Mouse (Mus musculus) intestine, embryonic 15.5 days (tissue): Measurements from ENCODE around the gene A330070K13Rik. TPM values are rescaled to one million over a fixed set of nuclear protein-coding genes. Genes with fewer than 3 reads are reported as not detected.

Source experiments
- ATAC-seq: fragments of 200-750 bp; cut with Nextera tagmentation; 2 replicates; pipeline ENCODE4 v1.8.0; 2017; ENCODE audit warnings: moderate TSS enrichment, moderate library complexity
- H3K27ac ChIP-seq: fragments of 300-500 bp; sonication (generic); 2 replicates; pipeline ENCODE4 v1.5.1; 2015; ENCODE audit warnings: mild to moderate bottlenecking, inconsistent platforms
- H3K27me3 ChIP-seq: fragments of 300-500 bp; sonication (generic); replicated peaks from 2 replicates; pipeline ENCODE4 v1.6.1; 2015; ENCODE audit warnings: inconsistent platforms
- H3K36me3 ChIP-seq: fragments of 300-500 bp; sonication (generic); 2 replicates; pipeline ENCODE4 v1.6.1; 2015; ENCODE audit warnings: inconsistent platforms
- H3K4me1 ChIP-seq: fragments of 300-500 bp; sonication (generic); replicated peaks from 2 replicates; pipeline ENCODE4 v1.6.1; 2015; ENCODE audit warnings: inconsistent platforms
- H3K4me2 ChIP-seq: fragments of 300-500 bp; sonication (generic); replicated peaks from 2 replicates; pipeline ENCODE4 v1.6.1; 2015; ENCODE audit warnings: mild to moderate bottlenecking, inconsistent platforms
- H3K4me3 ChIP-seq: fragments of 300-500 bp; sonication (generic); replicated peaks from 2 replicates; pipeline ENCODE4 v1.5.1; 2015; ENCODE audit warnings: inconsistent platforms
- H3K9ac ChIP-seq: fragments of 300-500 bp; sonication (generic); 2 replicates; pipeline ENCODE4 v1.6.1; 2015; ENCODE audit warnings: inconsistent platforms
- H3K9me3 ChIP-seq: fragments of 300-500 bp; sonication (generic); 2 replicates; pipeline ENCODE4 v1.6.1; 2016; ENCODE audit warnings: inconsistent platforms
- WGBS: fragments of 180-500 bp; shearing (Covaris S2); methylation state at CpG from one replicate; pipeline ENCODE4 v1.1.7; 2015; 5-methylcytosine and 5-hydroxymethylcytosine counted together
- polyA plus RNA-seq: library from polyadenylated mRNA; unstranded; fragments of >200 nt; fragmentation: Nextera tagmentation; extraction: Ambion mirVana; gene quantifications from 2 replicates; pipeline ENCODE4 v1.2.1, GENCODE M21; 2015

A330070K13Rik gene
- polyA plus RNA-seq, 1 experiment from 2014 or later = not detected

- no peak overlapping the region for H3K4me3 ChIP-seq
- H3K27me3 ChIP-seq = no peaks in the 10 kb centered on the region
- no peaks in the 10 kb centered on the region for H3K4me1 ChIP-seq
- ATAC-seq = no peak
- no peak overlapping the region for H3K27ac ChIP-seq
- no peak overlapping the region for H3K9ac ChIP-seq
- H3K9me3 ChIP-seq = no peaks in the 10 kb centered on the region
- no peak overlapping the region for H3K4me2 ChIP-seq
- WGBS = 25% methylated on average over 3 of the region's 3 CpGs
- no peaks in the 10 kb centered on the region for H3K36me3 ChIP-seq
Measured at GRCm38 (mm10) chr5:130363773-130364172, 20.7 kb downstream of the A330070K13Rik start.

DNA sequence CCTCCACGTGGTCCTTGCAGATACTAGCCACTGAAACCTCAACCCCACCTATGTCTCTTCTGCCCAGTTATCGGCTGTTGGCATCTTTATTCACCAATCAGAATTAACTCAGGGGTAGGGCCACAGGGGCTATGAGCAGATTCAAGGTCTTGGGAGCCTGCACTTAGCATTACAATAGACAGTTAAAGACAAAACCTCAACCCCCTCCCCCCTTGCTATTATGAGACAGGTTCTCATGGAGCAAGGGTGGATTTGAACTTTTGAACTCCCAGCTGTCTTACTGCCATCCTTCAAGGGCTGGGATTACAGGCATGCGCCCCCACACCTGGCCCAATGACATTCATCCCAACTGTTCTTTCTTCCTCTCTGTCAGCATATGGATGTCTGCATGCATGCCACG is 21.3 kb downstream of the A330070K13Rik start:
- H3K9ac ChIP-seq = no peak overlapping the region
- no peaks in the 10 kb centered on the region for H3K4me1 ChIP-seq
- no peak for ATAC-seq
- H3K27me3 ChIP-seq = no peaks in the 10 kb centered on the region
- H3K4me2 ChIP-seq = no peak overlapping the region
- no peak overlapping the region for H3K27ac ChIP-seq
- whole genome bisulfite sequencing = 69% methylated on average over 4 of the region's 4 CpGs
- no peaks in the 10 kb centered on the region for H3K9me3 ChIP-seq
- H3K4me3 ChIP-seq = no peak overlapping the region
- no peaks in the 10 kb centered on the region for H3K36me3 ChIP-seq

- 52% methylated on average over 7 of the region's 7 CpGs for WGBS
- ATAC-seq = no peak
- H3K36me3 ChIP-seq = no peaks in the 10 kb centered on the region
- no peak overlapping the region for H3K27ac ChIP-seq
- H3K27me3 ChIP-seq = no peaks in the 10 kb centered on the region
- no peak overlapping the region for H3K4me3 ChIP-seq
- no peak overlapping the region for H3K9ac ChIP-seq
- H3K9me3 ChIP-seq = no peaks in the 10 kb centered on the region
- no peak overlapping the region for H3K4me2 ChIP-seq
- H3K4me1 ChIP-seq = no peaks in the 10 kb centered on the region
Measured at GRCm38 (mm10) chr5:130355223-130355622, 29.2 kb downstream of the A330070K13Rik start.

- H3K4me1 ChIP-seq = no peaks in the 10 kb centered on the region
- WGBS = 82% methylated on average over 2 of the region's 2 CpGs
- H3K9me3 ChIP-seq = no peaks in the 10 kb centered on the region
- no peak for ATAC-seq
- H3K4me2 ChIP-seq = no peak overlapping the region
- no peak overlapping the region for H3K9ac ChIP-seq
- peaks cover 4% of the 10 kb centered on the region; the same call in 1 of the 2 replicates for H3K36me3 ChIP-seq
- no peak overlapping the region for H3K4me3 ChIP-seq
- no peak overlapping the region for H3K27ac ChIP-seq
- no peaks in the 10 kb centered on the region for H3K27me3 ChIP-seq
Measured at GRCm38 (mm10) chr5:130345871-130346270, 38.6 kb downstream of the A330070K13Rik start.

- peaks cover 8% of the 10 kb centered on the region for H3K36me3 ChIP-seq
- H3K9me3 ChIP-seq = no peaks in the 10 kb centered on the region
- no peaks in the 10 kb centered on the region for H3K27me3 ChIP-seq
- WGBS = 89% methylated on average over 7 of the region's 7 CpGs
- H3K9ac ChIP-seq = no peak overlapping the region
- no peak for ATAC-seq
- H3K4me3 ChIP-seq = no peak overlapping the region
- H3K4me2 ChIP-seq = no peak overlapping the region
- H3K27ac ChIP-seq = no peak overlapping the region
- no peaks in the 10 kb centered on the region for H3K4me1 ChIP-seq
Measured at GRCm38 (mm10) chr5:130344999-130345398, 39.4 kb downstream of the A330070K13Rik start.

- Histone ChIP-seq H3K4me2 (no peak overlapping the region), H3K36me3 (peaks cover 14% of the 10 kb centered on the region), H3K9ac (no peak overlapping the region), H3K9me3 (no peaks in the 10 kb centered on the region), H3K27ac (no peak overlapping the region), H3K4me1 (no peaks in the 10 kb centered on the region), H3K4me3 (no peak overlapping the region), H3K27me3 (no peaks in the 10 kb centered on the region)
- ATAC-seq = no peak
- WGBS = 94% methylated on average over 15 of the region's 15 CpGs
Measured at GRCm38 (mm10) chr5:130340656-130341055, 43.8 kb downstream of the A330070K13Rik start.

- WGBS = 92% methylated on average over 4 of the region's 4 CpGs
- no peak overlapping the region for H3K4me2 ChIP-seq
- no peak for ATAC-seq
Measured at GRCm38 (mm10) chr5:130335462-130335861, 49.0 kb downstream of the A330070K13Rik start.

DNA sequence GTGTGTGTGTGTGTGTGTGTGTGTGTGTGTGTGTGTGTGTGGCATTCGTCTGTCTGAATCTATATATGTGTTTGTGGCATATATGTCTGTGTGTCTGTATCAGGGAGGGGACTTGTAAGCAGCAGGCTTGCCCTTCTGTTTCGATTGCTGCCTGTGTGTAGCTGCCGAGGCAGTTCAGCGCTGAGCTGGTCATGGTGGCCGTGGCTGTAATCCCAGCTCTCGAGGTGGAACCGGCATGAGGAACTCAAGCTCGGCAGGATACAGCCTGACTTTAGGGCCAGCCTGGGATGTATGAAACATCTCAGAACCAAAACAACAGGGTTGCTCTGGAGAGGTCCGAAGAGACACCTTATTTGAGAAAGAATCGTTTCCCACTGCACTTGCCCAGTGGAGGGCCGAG is 50.5 kb downstream of the A330070K13Rik start:
- no peak for ATAC-seq
- Histone ChIP-seq H3K9ac (no peak overlapping the region), H3K4me3 (no peak overlapping the region), H3K9me3 (no peaks in the 10 kb centered on the region), H3K27me3 (no peaks in the 10 kb centered on the region), H3K4me1 (no peaks in the 10 kb centered on the region), H3K4me2 (no peak overlapping the region), H3K36me3 (peaks cover 13% of the 10 kb centered on the region; the same call in 1 of the 2 replicates), H3K27ac (no peak overlapping the region)
- WGBS = 91% methylated on average over 11 of the region's 11 CpGs

More at GRCm38 (mm10) chr5:130335462-130335861, 49.0 kb downstream of the A330070K13Rik start:
- Histone ChIP-seq H3K27me3 (no peaks in the 10 kb centered on the region), H3K4me3 (no peak overlapping the region), H3K9me3 (no peaks in the 10 kb centered on the region), H3K27ac (no peak overlapping the region), H3K4me1 (no peaks in the 10 kb centered on the region), H3K9ac (no peak overlapping the region), H3K36me3 (peaks cover 13% of the 10 kb centered on the region; the same call in 1 of the 2 replicates)

DNA sequence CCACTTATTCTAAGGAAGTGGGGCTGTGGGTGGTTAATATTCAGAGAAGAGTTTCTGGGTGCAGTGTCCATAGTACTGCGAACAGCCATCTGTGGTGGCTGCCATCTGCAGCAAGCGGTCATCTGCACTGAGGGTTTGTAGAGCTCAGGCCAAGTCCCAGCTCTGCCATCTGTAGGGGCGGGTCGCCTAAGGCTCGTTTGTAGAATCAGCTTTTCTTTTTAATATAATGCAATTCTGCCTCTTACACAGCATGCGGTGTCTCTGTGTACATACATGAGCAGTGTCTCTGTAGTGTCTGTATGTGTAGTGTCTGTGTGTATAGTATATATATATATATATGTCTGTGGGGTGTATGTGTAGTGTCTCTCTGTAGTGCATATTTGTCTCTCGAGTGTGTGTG is 50.9 kb downstream of the A330070K13Rik start:
- 89% methylated on average over 7 of the region's 7 CpGs for WGBS
- no peak overlapping the region for H3K4me3 ChIP-seq
- no peaks in the 10 kb centered on the region for H3K4me1 ChIP-seq
- no peak overlapping the region for H3K9ac ChIP-seq
- no peaks in the 10 kb centered on the region for H3K27me3 ChIP-seq
- peaks cover 13% of the 10 kb centered on the region; the same call in 1 of the 2 replicates for H3K36me3 ChIP-seq
- no peak for ATAC-seq
- H3K4me2 ChIP-seq = no peak overlapping the region
- H3K27ac ChIP-seq = no peak overlapping the region
- no peaks in the 10 kb centered on the region for H3K9me3 ChIP-seq

DNA sequence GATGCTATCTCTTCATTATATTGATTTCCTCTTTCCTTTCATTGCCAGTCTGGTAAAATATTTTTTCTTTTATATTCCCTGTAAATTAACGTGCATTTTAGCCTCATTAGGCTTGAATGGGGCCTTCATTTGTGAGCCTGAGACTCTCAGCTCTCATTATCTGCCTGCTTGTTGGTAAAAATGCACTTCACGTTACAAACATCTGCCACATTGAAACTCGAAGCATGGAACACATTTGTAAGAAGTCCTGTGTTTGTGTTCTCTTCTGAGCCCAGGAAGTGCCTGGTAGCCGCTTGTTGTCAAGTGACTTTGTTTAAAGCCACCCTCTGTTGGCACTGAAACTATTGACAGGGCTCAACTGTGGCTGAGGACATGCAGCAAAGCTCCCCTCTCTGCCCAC is 53.2 kb downstream of the A330070K13Rik start:
- 0 out of 2 replicates have a peak, but pooled peaks cover 9% of the 10 kb centered on the region for H3K36me3 ChIP-seq
- H3K4me2 ChIP-seq = no peak overlapping the region
- H3K9me3 ChIP-seq = no peaks in the 10 kb centered on the region
- no peaks in the 10 kb centered on the region for H3K27me3 ChIP-seq
- WGBS = 59% methylated on average over 4 of the region's 4 CpGs
- ATAC-seq = no peak
- no peak overlapping the region for H3K27ac ChIP-seq
- H3K4me1 ChIP-seq = no peaks in the 10 kb centered on the region
- H3K4me3 ChIP-seq = no peak overlapping the region
- H3K9ac ChIP-seq = no peak overlapping the region

GRCm38 (mm10) chr5:130330801-130331200 is 53.6 kb downstream of the A330070K13Rik start:
- ATAC-seq = no peak
- Histone ChIP-seq H3K4me1 (no peaks in the 10 kb centered on the region), H3K9me3 (no peaks in the 10 kb centered on the region), H3K27me3 (no peaks in the 10 kb centered on the region), H3K4me3 (no peak overlapping the region), H3K36me3 (0 out of 2 replicates have a peak, but pooled peaks cover 8% of the 10 kb centered on the region), H3K9ac (no peak overlapping the region), H3K27ac (no peak overlapping the region), H3K4me2 (no peak overlapping the region)
- 68% methylated on average over 4 of the region's 4 CpGs for WGBS

DNA sequence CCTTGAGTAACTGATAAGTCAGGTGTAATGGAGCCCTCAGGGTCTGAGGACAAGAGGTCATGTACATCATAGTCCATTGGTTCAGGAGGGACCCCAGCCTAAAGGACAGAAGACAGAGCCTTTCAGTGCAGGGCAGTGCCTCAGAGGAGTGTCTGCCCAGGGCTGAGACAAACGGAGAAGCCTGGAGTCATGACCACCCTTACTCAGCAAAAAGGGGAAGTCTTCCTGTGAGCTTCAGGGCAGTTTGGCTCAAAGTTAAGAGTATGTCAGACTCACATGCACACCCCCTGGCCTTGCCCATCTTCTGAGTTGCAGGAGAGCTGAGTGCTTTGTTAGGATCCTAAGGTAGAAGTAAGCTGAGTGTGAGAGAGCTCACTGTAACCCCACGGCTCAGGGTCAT is 54.5 kb downstream of the A330070K13Rik start:
- Histone ChIP-seq H3K4me1 (no peaks in the 10 kb centered on the region), H3K27ac (no peak overlapping the region), H3K9ac (no peak overlapping the region), H3K9me3 (no peaks in the 10 kb centered on the region), H3K36me3 (peaks cover 5% of the 10 kb centered on the region; the same call in 1 of the 2 replicates), H3K27me3 (no peaks in the 10 kb centered on the region), H3K4me2 (no peak overlapping the region), H3K4me3 (no peak overlapping the region)
- WGBS = 67% methylated on average over 2 of the region's 2 CpGs
- ATAC-seq = no peak
